Mouse (Mus musculus) large intestine, adult 2 months (tissue): ENCODE measurements around the gene Efcab11. TPM values are rescaled to one million over a fixed set of nuclear protein-coding genes. Genes with fewer than 3 reads are reported as not detected.

Experiments
- DNase-seq: peaks from one replicate; pipeline ENCODE4 v3.0.0-alpha.2; 2012; ENCODE audit warnings: low read depth, low spot score
- WGBS: fragments of 180-500 bp; shearing (Covaris S2); methylation state at CpG from one replicate; pipeline ENCODE4 v1.1.7; 2018; 5-methylcytosine and 5-hydroxymethylcytosine counted together
- polyA plus RNA-seq: library from polyadenylated mRNA; depleted of rRNA; stranded (reverse); fragments of >200 nt; gene quantifications from 2 replicates; pipeline ENCODE4 v1.2.3, GENCODE M21; 2012; rRNA removed

The Efcab11 gene
- polyA plus RNA-seq, 1 experiment, result 1.1 TPM

- 84% methylated on average over 11 of the region's 11 CpGs for WGBS
- DNase-seq, result no peak
These were observed 237.5 kb downstream of the Efcab11 start for GRCm38 (mm10) chr12:99646556-99647354.

GRCm38 (mm10) chr12:99645418-99645817, 238.8 kb downstream of the Efcab11 start:
- 93% methylated on average over 18 of the region's 18 CpGs for WGBS
- no peak for DNase-seq

- no peak for DNase-seq
- 92% methylated on average over 37 of the region's 37 CpGs for WGBS
These were observed 239.3 kb downstream of the Efcab11 start for GRCm38 (mm10) chr12:99644966-99645365.

Other genes starting within 250 kb of the Efcab11 start
- 11.8 and 13.4 TPM in 2 replicates for gene Tdp1, start 78 bp upstream of the Efcab11 start, polyA plus RNA-seq
- 0.27 and 0.43 TPM in 2 replicates for gene Kcnk13, start 80.1 kb upstream of the Efcab11 start, polyA plus RNA-seq
- 41.6 and 42.8 TPM in 2 replicates for gene Psmc1, start 225.7 kb upstream of the Efcab11 start, polyA plus RNA-seq